25 mouse cellular contexts compared by ENCODE assay signal in genomic region chrX:85804706-85805376, GRCm38 (mm10). TPM values are rescaled to one million over a fixed set of nuclear protein-coding genes. Genes with fewer than 3 reads are reported as not detected.
DNase-seq lines count a peak whose midpoint lies in the region; ATAC-seq lines count a peak whose summit lies in the region.
"Had no signal": no experiment of that assay in that cellular context is flagged by ENCODE, and none has a peak within 500 bp of the region (broad histone marks: within the 10 kb centered on the region; RNA-seq: fewer than 3 reads in every experiment).

No protein-coding gene starts in this region.

- no peaks in the 10 kb centered on the region for H3K27me3 ChIP-seq in hindbrain, embryonic 13.5 days
- H3K27me3 ChIP-seq: embryonic facial prominence, embryonic 15.5 days; heart, embryonic 15.5 days; liver, embryonic 13.5 days; midbrain, embryonic 15.5 days; neural tube, embryonic 13.5 days; stomach, embryonic 15.5 days had no signal

- H3K36me3 ChIP-seq in hindbrain, embryonic 13.5 days: no peaks in the 10 kb centered on the region
- H3K36me3 ChIP-seq: embryonic facial prominence, embryonic 15.5 days; heart, embryonic 15.5 days; liver, embryonic 13.5 days; midbrain, embryonic 15.5 days; neural tube, embryonic 13.5 days; stomach, embryonic 15.5 days had no signal

- H3K4me2 ChIP-seq in hindbrain, embryonic 13.5 days: no peak overlapping the region
- H3K4me2 ChIP-seq: embryonic facial prominence, embryonic 15.5 days; heart, embryonic 15.5 days; liver, embryonic 13.5 days; midbrain, embryonic 15.5 days; neural tube, embryonic 13.5 days; stomach, embryonic 15.5 days had no signal

- H3K27ac ChIP-seq in hindbrain, embryonic 13.5 days: no peak overlapping the region
- H3K27ac ChIP-seq: embryonic facial prominence, embryonic 15.5 days; heart, embryonic 15.5 days; layer of hippocampus, adult 2 months; liver, embryonic 13.5 days; midbrain, embryonic 15.5 days; neural tube, embryonic 13.5 days; stomach, embryonic 15.5 days had no signal

- H3K4me3 ChIP-seq in hindbrain, embryonic 13.5 days: no peak overlapping the region
- H3K4me3 ChIP-seq: embryonic facial prominence, embryonic 15.5 days; heart, embryonic 15.5 days; layer of hippocampus, adult 2 months; liver, embryonic 13.5 days; midbrain, embryonic 15.5 days; myocyte; neural tube, embryonic 13.5 days; stomach, embryonic 15.5 days had no signal

- no peaks in the 10 kb centered on the region for H3K4me1 ChIP-seq in hindbrain, embryonic 13.5 days (replicated peaks)
- H3K4me1 ChIP-seq: embryonic facial prominence, embryonic 15.5 days; heart, embryonic 15.5 days; liver, embryonic 13.5 days; midbrain, embryonic 15.5 days; neural tube, embryonic 13.5 days; stomach, embryonic 15.5 days had no signal

- no peak for ATAC-seq in hindbrain, embryonic 13.5 days (ENCODE audit: low FRiP score)
- ATAC-seq: forebrain, postnatal 0 days; hindbrain, embryonic 16.5 days; intestine, postnatal 0 days; midbrain, embryonic 15.5 days had no signal

- 76% methylated on average over 4 of the region's 4 CpGs for WGBS in hindbrain, embryonic 13.5 days

- no peaks in the 10 kb centered on the region for H3K9me3 ChIP-seq in hindbrain, embryonic 13.5 days
- H3K9me3 ChIP-seq: embryonic facial prominence, embryonic 15.5 days; heart, embryonic 15.5 days; liver, embryonic 13.5 days; midbrain, embryonic 15.5 days; neural tube, embryonic 13.5 days; stomach, embryonic 15.5 days had no signal

- H3K9ac ChIP-seq in hindbrain, embryonic 13.5 days: no peak overlapping the region
- H3K9ac ChIP-seq: embryonic facial prominence, embryonic 15.5 days; forebrain, postnatal 0 days; heart, embryonic 15.5 days; liver, embryonic 13.5 days; midbrain, embryonic 15.5 days; neural tube, embryonic 13.5 days; stomach, embryonic 15.5 days had no signal

- DNase-seq in adrenal gland, postnatal 10 days: peak; percentile 25
- no peak for DNase-seq in adrenal gland, postnatal 4 days (ENCODE audit: low spot score in 2 of 2)
- peak; percentile 1 for DNase-seq in urinary bladder, postnatal 36 days (ENCODE audit: low spot score in 2 of 2)
- no peak for DNase-seq in urinary bladder, adult 2 months (ENCODE audit: low spot score)
- DNase-seq in lung, postnatal 36 days: peak; percentile 62
- DNase-seq in thymus, postnatal 36 days: no peak
- DNase-seq in left cerebral cortex, adult 11 months (ENCODE audit: low spot score): no peak
- DNase-seq: cerebellum, adult 9-11 months; forebrain, postnatal 0 days; gastrocnemius, postnatal 25 days; kidney, postnatal 25 days; liver, embryonic 13.5 days; right cerebral cortex, postnatal 4 days; thymus, adult 18-20 months; thymus, postnatal 4 days had no signal

RNA-seq across cellular contexts. Expression of gene Gk, which starts 28.2 kb away (rescaled TPM):
- 100 to 1,000 TPM in 1 of 2 experiments, 10 to 100 TPM in 1; 93.0 to 113 TPM for total RNA-seq in adrenal gland, postnatal 10 days (2021)
- total RNA-seq in adrenal gland, postnatal 4 days (2021): 10 to 100 TPM; 29.2 to 34.8 TPM
- 4.7 and 5.7 TPM in 2 replicates for polyA plus RNA-seq in urinary bladder, adult 2 months (2012; rRNA removed)
- polyA plus RNA-seq in hindbrain, embryonic 13.5 days (2015; fragmentation: Nextera tagmentation; extraction: Ambion mirVana): 7.2 and 7.8 TPM in 2 replicates

Comparison
In these comparisons a context has a peak if more than half of its experiments do, and no peak if none do; other contexts are left out.
1. DNase-seq: peak in adrenal gland, postnatal 10 days (single experiment), urinary bladder, postnatal 36 days (2 of 2) and lung, postnatal 36 days (single experiment); none in adrenal gland, postnatal 4 days (0 of 2), urinary bladder, adult 2 months (single experiment), thymus, postnatal 36 days (0 of 2) and left cerebral cortex, adult 11 months (single experiment).